Mouse (Mus musculus) heart, postnatal 10 days (tissue): ENCODE measurements at regions not wholly inside any gene's neighbourhood (a gene's known extent, or its start where the extent isn't known, plus 50 kb on each side); places are given as distances from the start of the nearest gene placed in this dataset.

ENCODE experiments used
- DNase-seq, 2 experiments: peaks; one replicate each; pipeline ENCODE4 v3.0.0; 2021
- intact Hi-C: fragments of 180-260 bp; cut with DNase I; formaldehyde crosslinking; loops from one replicate; pipeline ENCODE4 v1.15.1; 2025

DNA sequence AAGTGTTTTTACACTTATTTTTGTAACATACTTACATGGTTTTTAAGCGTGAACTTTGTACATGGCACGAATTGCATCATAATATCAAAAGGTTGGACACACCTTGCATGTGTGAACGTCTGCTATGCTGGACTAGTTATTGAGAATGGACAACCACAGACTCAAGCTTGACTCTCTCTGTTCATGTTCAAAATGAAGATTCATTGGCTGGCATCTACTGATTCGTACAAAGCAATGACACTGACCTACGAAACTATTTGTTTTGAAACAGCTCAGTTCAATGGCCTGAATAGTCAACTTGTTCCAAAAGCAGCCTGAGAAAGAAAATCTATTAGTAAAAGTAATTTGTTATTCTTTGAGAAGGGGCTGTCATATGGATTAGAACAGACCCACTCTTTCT is 55.3 kb upstream of the Rrp15 start:
- intact Hi-C loops = no loop called here
- no peak for DNase-seq
